Mouse (Mus musculus) urinary bladder, postnatal 14 days (tissue): ENCODE measurements around the gene Jak2.

Source experiments
- DNase-seq: peaks from one replicate; pipeline ENCODE4 v3.0.0; 2021; ENCODE audit warnings: low spot score

The Jak2 gene

DNA sequence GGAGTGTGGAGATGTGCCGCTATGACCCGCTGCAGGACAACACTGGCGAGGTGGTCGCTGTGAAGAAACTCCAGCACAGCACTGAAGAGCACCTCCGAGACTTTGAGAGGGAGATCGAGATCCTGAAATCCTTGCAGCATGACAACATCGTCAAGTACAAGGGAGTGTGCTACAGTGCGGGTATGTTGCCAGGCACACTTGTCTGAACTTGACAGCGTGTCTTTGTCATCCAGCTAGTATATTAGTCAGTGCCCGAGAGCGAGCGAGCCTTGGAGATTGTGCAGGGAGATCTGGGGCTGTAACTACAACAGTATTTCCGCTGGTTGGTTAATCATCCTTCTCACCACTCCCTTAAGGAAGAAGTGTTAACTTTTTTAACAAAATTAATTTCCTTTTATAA is 49.3 kb downstream of the Jak2 start:
- peak; percentile 65 for DNase-seq

- no peak for DNase-seq
Measured at GRCm38 (mm10) chr19:29302119-29302518, 50.5 kb downstream of the Jak2 start.

DNA sequence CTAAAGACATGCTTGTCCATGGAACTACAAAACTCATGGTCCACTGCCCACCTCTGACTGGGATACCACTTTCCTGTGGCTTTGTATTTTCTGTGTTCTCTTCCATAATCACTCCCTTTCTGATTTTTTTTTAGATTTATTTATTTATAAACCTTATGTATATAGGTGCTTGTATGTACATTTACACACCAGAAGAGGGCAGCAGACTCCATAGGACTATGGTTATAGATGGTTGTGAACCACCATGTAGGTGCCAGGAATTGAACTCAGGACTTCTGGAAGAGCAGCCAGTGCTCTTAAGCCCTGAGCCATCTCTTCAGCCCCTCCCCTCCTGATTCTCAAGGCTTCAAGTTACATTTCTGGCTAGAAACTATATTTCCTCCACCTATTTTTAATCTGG is 57.2 kb downstream of the Jak2 start:
- no peak for DNase-seq

DNA sequence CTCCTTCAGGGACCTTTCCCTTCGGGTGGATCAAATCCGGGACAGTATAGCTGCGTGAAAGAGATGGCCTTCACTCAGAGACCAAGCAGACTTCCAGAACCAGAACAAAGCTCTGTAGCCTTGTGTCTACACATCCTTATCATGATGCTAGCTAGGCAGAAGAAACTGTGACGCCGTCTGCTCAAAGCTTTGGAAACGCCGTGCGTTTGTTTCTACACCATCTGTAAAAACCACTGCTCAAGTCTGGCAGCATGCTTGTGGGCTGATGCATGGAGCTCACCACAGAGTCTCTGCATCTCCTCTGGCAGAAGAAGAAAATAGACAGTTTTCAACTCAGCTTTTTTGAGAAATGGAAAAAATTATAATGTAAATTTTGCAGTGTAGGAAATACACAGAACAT is 60.2 kb downstream of the Jak2 start:
- DNase-seq, result no peak

- DNase-seq, result no peak
Measured at GRCm38 (mm10) chr19:29312661-29313060, 61.0 kb downstream of the Jak2 start.

GRCm38 (mm10) chr19:29323416-29324049 is 71.9 kb downstream of the Jak2 start:
- no peak for DNase-seq

- peak; percentile 80 for DNase-seq
Measured at GRCm38 (mm10) chr19:29325053-29325851, 73.6 kb downstream of the Jak2 start, which contains the start of gene Insl6. Gene Insl6 (minus strand): TSS chr19:29325356.

- no peak for DNase-seq
Measured at GRCm38 (mm10) chr19:29325852-29326180, 74.2 kb downstream of the Jak2 start.

DNA sequence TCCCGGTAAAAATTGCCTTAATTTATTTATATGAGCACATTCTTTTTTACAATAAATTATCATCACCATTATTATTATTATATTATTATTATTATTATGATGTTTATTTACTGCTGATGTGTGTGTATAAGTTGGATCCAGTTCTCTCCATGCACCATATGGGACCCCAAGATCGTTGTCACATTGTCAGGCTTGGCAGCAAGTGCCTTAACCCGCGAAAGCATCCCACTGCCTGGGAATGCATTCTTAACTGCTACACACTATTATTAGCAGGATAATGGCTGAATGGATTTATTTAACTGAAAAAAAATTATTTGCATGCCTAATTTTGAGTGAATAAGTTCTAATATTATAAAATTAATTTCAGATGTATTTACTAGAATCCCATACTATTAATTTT is 74.8 kb downstream of the Jak2 start:
- DNase-seq, result no peak

GRCm38 (mm10) chr19:29326822-29327552 is 75.4 kb downstream of the Jak2 start:
- DNase-seq, result no peak

DNA sequence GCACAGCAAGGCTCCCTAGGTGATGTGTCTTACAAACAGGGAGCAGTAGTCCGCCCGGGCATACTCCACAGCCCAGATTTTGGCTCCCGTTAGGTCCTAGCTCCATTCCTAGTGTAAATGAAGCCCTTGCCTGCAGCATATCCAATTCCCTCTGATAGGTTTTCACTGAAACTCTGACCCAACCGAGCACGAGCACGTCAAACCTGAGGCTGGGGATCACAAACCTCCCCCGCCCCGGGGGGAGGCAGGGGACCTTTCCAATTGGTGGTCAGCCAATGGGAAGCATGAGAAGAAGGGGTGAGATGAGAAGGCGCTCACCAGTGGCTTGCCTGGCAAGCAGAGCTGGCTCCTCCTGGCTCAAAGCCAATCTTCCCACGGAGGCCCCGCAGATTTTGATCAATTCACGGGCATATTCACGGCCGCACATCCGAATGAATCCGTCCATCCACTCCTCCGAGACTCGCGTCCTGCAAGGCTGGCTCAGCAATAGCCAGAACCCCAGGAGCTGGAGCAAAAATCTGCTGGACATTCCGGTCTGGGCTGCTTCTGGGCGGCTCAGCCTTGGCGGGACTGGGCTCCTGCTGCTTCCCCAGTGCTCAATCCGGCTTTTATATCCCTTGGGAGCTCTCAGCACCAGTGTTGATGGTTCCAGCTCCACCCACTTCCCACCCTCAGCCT is 82.6 kb downstream of the Jak2 start, which contains the start of gene Rln1:
TSS of gene Rln1 (minus strand) at position 603 of the 678 bp plus-strand sequence.
- peak; percentile 18 for DNase-seq

DNA sequence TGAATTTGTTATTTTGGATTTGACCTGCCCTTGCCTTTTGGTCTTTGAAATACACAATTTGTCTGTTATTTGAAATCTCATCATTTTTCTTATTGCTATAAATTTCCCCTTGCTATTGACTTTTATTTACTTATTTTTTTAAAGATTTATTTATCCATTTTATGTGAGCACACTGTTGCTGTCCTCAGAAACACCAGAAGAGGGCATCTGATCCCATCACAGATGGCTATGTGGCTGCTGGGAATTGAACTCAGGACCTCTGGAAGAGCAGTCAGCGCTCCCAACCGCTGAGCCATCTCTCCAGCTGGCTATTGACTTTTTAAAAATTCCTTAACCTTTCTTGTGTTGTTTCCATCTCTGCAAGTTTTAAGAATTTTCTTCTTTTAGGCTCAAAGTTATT is 85.0 kb downstream of the Jak2 start:
- DNase-seq, result no peak

DNA sequence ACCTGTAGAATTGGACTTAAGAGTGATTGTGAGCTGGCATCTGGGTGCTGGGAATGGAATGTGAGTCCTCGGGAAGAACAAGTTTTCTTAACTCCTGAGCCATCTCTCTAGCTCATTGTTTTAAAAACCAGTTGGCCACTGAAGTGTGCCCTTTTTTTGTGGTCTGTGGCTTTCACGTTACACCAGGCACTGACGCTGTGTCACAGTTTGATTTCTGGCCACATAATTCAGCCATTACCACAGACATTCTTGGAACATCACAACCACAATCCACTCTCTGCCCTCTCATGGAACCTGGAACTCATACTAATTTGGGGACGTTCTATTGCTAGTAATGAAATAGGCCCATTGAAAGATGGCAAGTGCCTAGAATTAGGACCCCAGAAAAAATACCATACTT is 89.4 kb downstream of the Jak2 start:
- DNase-seq, result no peak

DNA sequence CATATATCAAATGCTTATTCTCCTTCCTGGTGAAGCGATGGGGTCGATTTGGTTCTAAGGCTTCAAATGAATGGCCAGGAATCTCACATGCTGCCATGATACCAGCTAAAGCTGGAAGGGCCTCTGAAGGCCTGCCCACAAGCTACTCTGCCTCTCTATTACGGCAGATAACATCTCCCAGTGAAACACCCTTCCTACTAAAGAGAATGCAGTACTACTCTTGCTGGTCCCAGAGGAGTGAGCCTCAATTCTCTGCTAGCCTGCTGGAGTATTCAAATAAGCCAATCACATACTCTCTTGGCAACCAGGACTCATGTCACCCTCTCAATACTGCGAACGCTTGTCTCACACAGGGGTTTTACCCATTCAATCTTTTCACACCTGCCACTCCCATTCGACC is 90.7 kb downstream of the Jak2 start:
- no peak for DNase-seq

- DNase-seq, result no peak
Measured at GRCm38 (mm10) chr19:29344868-29345267, 93.2 kb downstream of the Jak2 start.

- DNase-seq, result no peak
Measured at GRCm38 (mm10) chr19:29345636-29346035, 94.0 kb downstream of the Jak2 start.

GRCm38 (mm10) chr19:29350991-29351390 is 99.4 kb downstream of the Jak2 start:
- no peak for DNase-seq

GRCm38 (mm10) chr19:29354895-29355877 is 103.6 kb downstream of the Jak2 start:
- peak; percentile 91 for DNase-seq

- no peak for DNase-seq
Measured at GRCm38 (mm10) chr19:29356281-29356680, 104.7 kb downstream of the Jak2 start.

DNA sequence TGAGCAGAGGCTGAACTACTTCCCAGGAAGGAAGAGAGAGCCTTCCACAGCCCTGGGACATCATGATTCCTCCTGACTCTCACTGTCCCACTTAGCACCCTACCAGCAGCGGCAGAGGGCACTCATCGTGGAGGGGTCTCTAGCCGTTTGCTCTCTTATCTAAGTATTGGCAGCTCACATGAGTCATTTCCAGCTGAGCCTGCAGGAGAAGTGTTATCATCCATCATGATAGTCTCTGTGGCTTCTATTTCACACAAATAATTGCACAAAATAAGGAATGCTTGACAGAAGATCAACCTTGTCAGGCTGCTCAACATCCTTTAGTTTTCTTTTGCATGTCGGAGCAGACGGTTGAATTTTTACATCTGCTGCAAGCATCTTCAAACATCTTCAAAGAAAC is 108.6 kb downstream of the Jak2 start:
- DNase-seq, result no peak

GRCm38 (mm10) chr19:29361468-29362130 is 110.0 kb downstream of the Jak2 start:
- peak; percentile 91 for DNase-seq
